Mouse (Mus musculus) limb, embryonic 13.5 days (tissue): ENCODE data around the gene Agap1. TPM values are rescaled to one million over a fixed set of nuclear protein-coding genes. Genes with fewer than 3 reads are reported as not detected.
A peak's percentile ranks its signal among the peaks of the same experiment; 100 is the strongest.

ENCODE experiments used
- ATAC-seq: fragments of 200-750 bp; cut with Nextera tagmentation; 2 replicates; pipeline ENCODE4 v1.8.0; 2017; ENCODE audit warnings: low read depth, moderate number of reproducible peaks, moderate TSS enrichment; ENCODE audit not compliant: low FRiP score
- H3K27ac ChIP-seq: fragments of 300-500 bp; sonication (generic); 2 replicates; pipeline ENCODE4 v1.5.1; 2015; ENCODE audit warnings: inconsistent platforms, mild to moderate bottlenecking, moderate library complexity
- H3K27me3 ChIP-seq: fragments of 300-500 bp; sonication (generic); 2 replicates; pipeline ENCODE4 v1.6.1; 2015; ENCODE audit warnings: mild to moderate bottlenecking, inconsistent platforms
- H3K36me3 ChIP-seq: fragments of 300-500 bp; sonication (generic); 2 replicates; pipeline ENCODE4 v1.6.1; 2015; ENCODE audit warnings: inconsistent platforms, mild to moderate bottlenecking, moderate library complexity
- H3K4me1 ChIP-seq: fragments of 300-500 bp; sonication (generic); 2 replicates; pipeline ENCODE4 v1.6.1; 2015; ENCODE audit warnings: inconsistent platforms
- H3K4me2 ChIP-seq: fragments of 300-500 bp; sonication (generic); replicated peaks from 2 replicates; pipeline ENCODE4 v1.6.1; 2015; ENCODE audit warnings: inconsistent platforms, mild to moderate bottlenecking, moderate library complexity
- H3K4me3 ChIP-seq: fragments of 300-500 bp; sonication (generic); 2 replicates; pipeline ENCODE4 v1.5.1; 2015; ENCODE audit warnings: moderate library complexity, mild to moderate bottlenecking, inconsistent platforms
- H3K9ac ChIP-seq: fragments of 300-500 bp; sonication (generic); 2 replicates; pipeline ENCODE4 v1.6.1; 2015; ENCODE audit warnings: mild to moderate bottlenecking, inconsistent platforms
- H3K9me3 ChIP-seq: fragments of 300-500 bp; sonication (generic); 2 replicates; pipeline ENCODE4 v1.6.1; 2016; ENCODE audit warnings: inconsistent platforms
- WGBS: fragments of 180-500 bp; shearing (Covaris S2); methylation state at CpG from one replicate; pipeline ENCODE4 v1.1.7; 2015; 5-methylcytosine and 5-hydroxymethylcytosine counted together
- polyA plus RNA-seq: library from polyadenylated mRNA; unstranded; fragments of >200 nt; fragmentation: Nextera tagmentation; extraction: Ambion mirVana; gene quantifications from 2 replicates; pipeline ENCODE4 v1.2.1, GENCODE M21; 2015

The Agap1 gene
- polyA plus RNA-seq = 13.3 and 13.8 TPM in 2 replicates

GRCm38 (mm10) chr1:89454196-89455123 is at the start of gene Agap1:
Agap1 (plus strand) TSS chr1:89454806.
- Histone ChIP-seq H3K9me3 (peaks cover 9% of the 10 kb centered on the region), H3K36me3 (peaks cover 12% of the 10 kb centered on the region; the same call in 1 of the 2 replicates), H3K27me3 (no peaks in the 10 kb centered on the region), H3K9ac (peak within 1 kb of the TSS; percentile 91), H3K4me3 (peak within 1 kb of the TSS; percentile 82), H3K4me2 (peak within 1 kb of the TSS; percentile 99), H3K27ac (peak within 1 kb of the TSS; percentile 87), H3K4me1 (peaks cover 28% of the 10 kb centered on the region)
- ATAC-seq = peak; percentile 94
- WGBS = under 1% methylated on average over 112 of the region's 118 CpGs

- ATAC-seq = no peak
- Histone ChIP-seq H3K27me3 (no peaks in the 10 kb centered on the region), H3K4me2 (no peak overlapping the region), H3K4me3 (no peak overlapping the region), H3K9ac (no peak overlapping the region), H3K9me3 (no peaks in the 10 kb centered on the region), H3K36me3 (no peaks in the 10 kb centered on the region), H3K4me1 (no peaks in the 10 kb centered on the region), H3K27ac (no peak overlapping the region)
- 83% methylated on average over 6 of the region's 6 CpGs for WGBS
These were observed 48.6 kb upstream of the Agap1 start for GRCm38 (mm10) chr1:89405991-89406390.

- Histone ChIP-seq H3K27me3 (peaks cover 4% of the 10 kb centered on the region; the same call in 1 of the 2 replicates), H3K4me3 (no peak overlapping the region), H3K4me1 (peaks cover 4% of the 10 kb centered on the region), H3K36me3 (no peaks in the 10 kb centered on the region), H3K9ac (no peak overlapping the region), H3K4me2 (no peak overlapping the region), H3K9me3 (no peaks in the 10 kb centered on the region), H3K27ac (no peak overlapping the region)
- 80% methylated on average over 8 of the region's 8 CpGs for WGBS
- no peak for ATAC-seq
These were observed 46.6 kb upstream of the Agap1 start for GRCm38 (mm10) chr1:89407986-89408385.

GRCm38 (mm10) chr1:89413122-89413521 is 41.5 kb upstream of the Agap1 start:
- ATAC-seq = peak; percentile 64; the same call in 1 of the 2 replicates
- no peak overlapping the region for H3K27ac ChIP-seq
- H3K9me3 ChIP-seq = no peaks in the 10 kb centered on the region
- H3K4me3 ChIP-seq = no peak overlapping the region
- H3K9ac ChIP-seq = no peak overlapping the region
- peaks cover 4% of the 10 kb centered on the region; the same call in 1 of the 2 replicates for H3K27me3 ChIP-seq
- no peak overlapping the region for H3K4me2 ChIP-seq
- WGBS = 65% methylated on average over 2 of the region's 2 CpGs
- peaks cover 26% of the 10 kb centered on the region for H3K4me1 ChIP-seq
- no peaks in the 10 kb centered on the region for H3K36me3 ChIP-seq

- H3K27me3 ChIP-seq = peaks cover 4% of the 10 kb centered on the region; the same call in 1 of the 2 replicates
- no peak overlapping the region for H3K9ac ChIP-seq
- H3K4me2 ChIP-seq = no peak overlapping the region
- no peak overlapping the region for H3K4me3 ChIP-seq
- WGBS = 48% methylated on average over 9 of the region's 9 CpGs
- H3K27ac ChIP-seq = no peak overlapping the region
- H3K9me3 ChIP-seq = no peaks in the 10 kb centered on the region
- H3K4me1 ChIP-seq = peaks cover 26% of the 10 kb centered on the region
- no peaks in the 10 kb centered on the region for H3K36me3 ChIP-seq
- ATAC-seq = no peak
These were observed 40.0 kb upstream of the Agap1 start for GRCm38 (mm10) chr1:89414563-89414962.

GRCm38 (mm10) chr1:89416929-89417328 is 37.7 kb upstream of the Agap1 start:
- ATAC-seq = no peak
- Histone ChIP-seq H3K4me2 (no peak overlapping the region), H3K4me3 (no peak overlapping the region), H3K27ac (no peak overlapping the region), H3K9ac (no peak overlapping the region), H3K9me3 (no peaks in the 10 kb centered on the region), H3K4me1 (peaks cover 26% of the 10 kb centered on the region), H3K36me3 (no peaks in the 10 kb centered on the region), H3K27me3 (no peaks in the 10 kb centered on the region)
- WGBS = 29% methylated on average over 5 of the region's 5 CpGs

- H3K4me2 ChIP-seq = no peak overlapping the region
These were observed 34.0 kb upstream of the Agap1 start for GRCm38 (mm10) chr1:89420642-89421041.

GRCm38 (mm10) chr1:89421401-89421800 is 33.2 kb upstream of the Agap1 start:
- WGBS = 59% methylated on average over 4 of the region's 4 CpGs

More at GRCm38 (mm10) chr1:89420642-89421041, 34.0 kb upstream of the Agap1 start:
- no peaks in the 10 kb centered on the region for H3K36me3 ChIP-seq
- H3K4me3 ChIP-seq = no peak overlapping the region
- 84% methylated on average over 11 of the region's 11 CpGs for WGBS
- H3K9ac ChIP-seq = no peak overlapping the region
- ATAC-seq = no peak
- H3K27ac ChIP-seq = no peak overlapping the region
- H3K4me1 ChIP-seq = no peaks in the 10 kb centered on the region
- no peaks in the 10 kb centered on the region for H3K27me3 ChIP-seq
- H3K9me3 ChIP-seq = no peaks in the 10 kb centered on the region

GRCm38 (mm10) chr1:89424563-89424962 is 30.0 kb upstream of the Agap1 start:
- Histone ChIP-seq H3K4me3 (no peak overlapping the region), H3K27ac (no peak overlapping the region), H3K36me3 (no peaks in the 10 kb centered on the region), H3K4me1 (no peaks in the 10 kb centered on the region), H3K27me3 (no peaks in the 10 kb centered on the region), H3K9ac (no peak overlapping the region), H3K4me2 (no peak overlapping the region), H3K9me3 (no peaks in the 10 kb centered on the region)
- WGBS = 85% methylated on average over 6 of the region's 6 CpGs
- ATAC-seq = no peak

More at GRCm38 (mm10) chr1:89421401-89421800, 33.2 kb upstream of the Agap1 start:
- no peaks in the 10 kb centered on the region for H3K36me3 ChIP-seq
- H3K4me2 ChIP-seq = no peak overlapping the region
- no peak overlapping the region for H3K27ac ChIP-seq
- H3K4me3 ChIP-seq = no peak overlapping the region
- no peak overlapping the region for H3K9ac ChIP-seq
- no peaks in the 10 kb centered on the region for H3K27me3 ChIP-seq
- H3K4me1 ChIP-seq = no peaks in the 10 kb centered on the region
- H3K9me3 ChIP-seq = no peaks in the 10 kb centered on the region
- no peak for ATAC-seq

GRCm38 (mm10) chr1:89426137-89426536 is 28.5 kb upstream of the Agap1 start:
- Histone ChIP-seq H3K4me3 (no peak overlapping the region), H3K4me1 (no peaks in the 10 kb centered on the region), H3K4me2 (no peak overlapping the region), H3K9ac (no peak overlapping the region), H3K36me3 (no peaks in the 10 kb centered on the region), H3K27ac (no peak overlapping the region), H3K9me3 (no peaks in the 10 kb centered on the region), H3K27me3 (no peaks in the 10 kb centered on the region)
- ATAC-seq = no peak
- WGBS = 70% methylated on average over 8 of the region's 8 CpGs

GRCm38 (mm10) chr1:89428671-89429070 is 25.9 kb upstream of the Agap1 start:
- 84% methylated on average over 5 of the region's 5 CpGs for WGBS
- ATAC-seq = no peak

GRCm38 (mm10) chr1:89429946-89430640 is 24.5 kb upstream of the Agap1 start:
- H3K36me3 ChIP-seq = no peaks in the 10 kb centered on the region
- ATAC-seq = no peak
- H3K4me1 ChIP-seq = no peaks in the 10 kb centered on the region
- H3K9ac ChIP-seq = no peak overlapping the region
- no peak overlapping the region for H3K4me2 ChIP-seq
- no peaks in the 10 kb centered on the region for H3K9me3 ChIP-seq
- no peak overlapping the region for H3K4me3 ChIP-seq
- no peak overlapping the region for H3K27ac ChIP-seq
- WGBS = 83% methylated on average over 11 of the region's 11 CpGs
- H3K27me3 ChIP-seq = no peaks in the 10 kb centered on the region

More at GRCm38 (mm10) chr1:89428671-89429070, 25.9 kb upstream of the Agap1 start:
- Histone ChIP-seq H3K27me3 (no peaks in the 10 kb centered on the region), H3K9me3 (no peaks in the 10 kb centered on the region), H3K4me3 (no peak overlapping the region), H3K27ac (no peak overlapping the region), H3K36me3 (no peaks in the 10 kb centered on the region), H3K9ac (no peak overlapping the region), H3K4me2 (no peak overlapping the region), H3K4me1 (no peaks in the 10 kb centered on the region)
